Comparison of ENCODE assay signal across 8 mouse cellular contexts in genomic region chr14:120061096-120061495, GRCm38 (mm10). TPM values are rescaled to one million over a fixed set of nuclear protein-coding genes. Genes with fewer than 3 reads are reported as not detected.
DNase-seq lines count a peak whose midpoint lies in the region; ATAC-seq and TF ChIP-seq lines count a peak whose summit lies in the region.

No protein-coding gene starts in this region.

- no peaks in the 10 kb centered on the region for H3K79me2 ChIP-seq in MEL (ENCODE audit: control insufficient read depth, insufficient read depth, low read length, poor library complexity)

- no peak for ATAC-seq in hindbrain, embryonic 11.5 days (ENCODE audit: low FRiP score)
- ATAC-seq in hindbrain, embryonic 13.5 days (ENCODE audit: low FRiP score) = no peak
- ATAC-seq in frontal cortex, adult (ENCODE audit: low TSS enrichment) = peak; percentile 83
- no peak for ATAC-seq in CD4-positive, CD25-positive, alpha-beta regulatory T cell, adult 4 months

- H3K27me3 ChIP-seq in hindbrain, embryonic 11.5 days (ENCODE audit: control insufficient read depth, insufficient read depth, low read length) = no peaks in the 10 kb centered on the region
- no peaks in the 10 kb centered on the region for H3K27me3 ChIP-seq in hindbrain, embryonic 13.5 days
- no peaks in the 10 kb centered on the region for H3K27me3 ChIP-seq in MEL (ENCODE audit: control insufficient read depth in 1 of 2, insufficient read depth in 2 of 2, low read length in 2 of 2)

- TF ChIP-seq RAD21 in MEL (IDR thresholded peaks at IDR 0.05; ENCODE audit: low read depth, low read length) = peak; percentile 39

- no peak for TF ChIP-seq POLR2A in MEL (IDR thresholded peaks at IDR 0.05; ENCODE audit: control insufficient read depth in 1 of 2, insufficient read depth in 1 of 2, low read depth in 1 of 2, low read length in 2 of 2, poor library complexity in 1 of 2)

- no peak overlapping the region for H3K9ac ChIP-seq in hindbrain, embryonic 11.5 days (ENCODE audit: low read depth, low read length)
- no peak overlapping the region for H3K9ac ChIP-seq in hindbrain, embryonic 13.5 days
- no peak overlapping the region for H3K9ac ChIP-seq in MEL (ENCODE audit: control insufficient read depth, low read depth, low read length, poor library complexity, severe bottlenecking)

- peak in 2 of 3 experiments; percentile 34 to 38; a peak in 3 of 6 replicates for TF ChIP-seq CTCF in MEL (IDR thresholded peaks at IDR 0.05 in 2 of 3, conservative IDR thresholded peaks at IDR 0.05 in 1 of 3; ENCODE audit: control insufficient read depth in 1 of 3, insufficient read depth in 1 of 3, low read depth in 2 of 3, low read length in 3 of 3, poor library complexity in 1 of 3, severe bottlenecking in 1 of 3)

- no peaks in the 10 kb centered on the region for H3K9me3 ChIP-seq in hindbrain, embryonic 11.5 days (ENCODE audit: control insufficient read depth, low read length)
- H3K9me3 ChIP-seq in hindbrain, embryonic 13.5 days = no peaks in the 10 kb centered on the region
- no peaks in the 10 kb centered on the region for H3K9me3 ChIP-seq in MEL (replicated peaks; ENCODE audit: insufficient read depth, low read length)

- no peak overlapping the region for H3K4me2 ChIP-seq in hindbrain, embryonic 11.5 days (replicated peaks; ENCODE audit: low read depth, low read length)
- H3K4me2 ChIP-seq in hindbrain, embryonic 13.5 days = no peak overlapping the region

- DNase-seq in hindbrain, embryonic 11.5 days (ENCODE audit: low spot score) = peak; percentile 66
- peak; percentile 3 for DNase-seq in MEL (ENCODE audit: low read depth, low spot score)
- DNase-seq in cerebellum, adult 18-20 months = peak; percentile 51 to 67
- DNase-seq in left cerebral cortex, postnatal 36 days (ENCODE audit: low spot score in 2 of 2) = peak; percentile 45 to 63
- DNase-seq in retina, postnatal 7 days (ENCODE audit: low read depth, low spot score) = peak; percentile 25

- TF ChIP-seq EP300 in MEL (IDR thresholded peaks at IDR 0.05; ENCODE audit: low read depth in 1 of 2, low read length in 2 of 2) = no peak

- intact Hi-C loops in left cerebral cortex, postnatal 36 days (cut with DNase I) = loop anchor here (2.0 kb wide), 2 partner anchors 136 to 948 kb away; no protein-coding TSS in a partner anchor

- 68% methylated on average over 9 of the region's 9 CpGs for WGBS in hindbrain, embryonic 11.5 days
- WGBS in hindbrain, embryonic 13.5 days = 67% methylated on average over 9 of the region's 9 CpGs

- H3K27ac ChIP-seq in hindbrain, embryonic 11.5 days (ENCODE audit: low read depth, low read length) = no peak overlapping the region
- H3K27ac ChIP-seq in hindbrain, embryonic 13.5 days = no peak overlapping the region
- no peak overlapping the region for H3K27ac ChIP-seq in MEL (ENCODE audit: control insufficient read depth, low read depth, low read length)

- no peaks in the 10 kb centered on the region for H3K4me1 ChIP-seq in hindbrain, embryonic 11.5 days (replicated peaks; ENCODE audit: control insufficient read depth, insufficient read depth, low read length)
- no peaks in the 10 kb centered on the region for H3K4me1 ChIP-seq in hindbrain, embryonic 13.5 days (replicated peaks)
- H3K4me1 ChIP-seq in MEL (ENCODE audit: control insufficient read depth in 1 of 2, insufficient read depth in 2 of 2, low read length in 2 of 2) = no peaks in the 10 kb centered on the region

- H3K4me3 ChIP-seq in hindbrain, embryonic 11.5 days (ENCODE audit: low read depth, low read length) = no peak overlapping the region
- no peak overlapping the region for H3K4me3 ChIP-seq in hindbrain, embryonic 13.5 days
- no peak overlapping the region for H3K4me3 ChIP-seq in MEL (ENCODE audit: control insufficient read depth in 1 of 2, insufficient read depth in 1 of 2, low read depth in 2 of 2, low read length in 2 of 2)

- no peaks in the 10 kb centered on the region for H3K36me3 ChIP-seq in hindbrain, embryonic 11.5 days (ENCODE audit: control insufficient read depth, insufficient read depth, low read length)
- no peaks in the 10 kb centered on the region for H3K36me3 ChIP-seq in hindbrain, embryonic 13.5 days
- no peaks in the 10 kb centered on the region for H3K36me3 ChIP-seq in MEL (ENCODE audit: control insufficient read depth in 1 of 2, insufficient read depth in 2 of 2, low read length in 2 of 2)

TF ChIP-seq in MEL, 35 proteins besides CTCF, POLR2A, EP300 and RAD21:
- TF ChIP-seq MXI1 (IDR thresholded peaks at IDR 0.05; ENCODE audit: low read depth, low read length) (no peak), JUND (IDR thresholded peaks at IDR 0.05; ENCODE audit: low read depth, low read length) (no peak), ZC3H11A (IDR thresholded peaks at IDR 0.05; ENCODE audit: low read depth, low read length) (0 out of 2 replicates have a peak, but pooled peaks have one; percentile 5), SMC3 (IDR thresholded peaks at IDR 0.05; ENCODE audit: low read depth, low read length) (peak; percentile 37)

RNA-seq across cellular contexts. Expression of gene Oxgr1, which starts 18.9 kb away (rescaled TPM):
- polyA plus RNA-seq in hindbrain, embryonic 11.5 days (2014; fragmentation: Nextera tagmentation; extraction: Ambion mirVana) = not detected in 2 replicates
- not detected in 2 replicates for polyA plus RNA-seq in hindbrain, embryonic 13.5 days (2015; fragmentation: Nextera tagmentation; extraction: Ambion mirVana)
- not detected in 2 replicates for total RNA-seq in MEL (2012; rRNA removed)
- polyA plus RNA-seq in MEL (2012; ENCODE audit: insufficient read depth in 1 of 2, insufficient read length in 2 of 2, low read depth in 1 of 2, low replicate concordance in 2 of 2, missing spikeins in 1 of 2) = not detected
- total RNA-seq in left cerebral cortex, postnatal 36 days (2021) = under 1 TPM in 1 of 2 experiments, not detected in 1; 0.14 TPM
- polyA plus RNA-seq in CD4-positive, CD25-positive, alpha-beta regulatory T cell, adult 4 months (2017; shearing (Covaris generic)) = not detected

Comparison
In these comparisons a context has a peak if more than half of its experiments do, and no peak if none do; other contexts are left out.
1. DNase-seq: peak in every context shown above with its lines; median percentile 66 in hindbrain, embryonic 11.5 days; 59 in cerebellum, adult 18-20 months; 54 in left cerebral cortex, postnatal 36 days; 25 in retina, postnatal 7 days; 3 in MEL.